Mouse (Mus musculus) lung, postnatal 0 days (tissue): Measurements from ENCODE around the gene Rap1b.

Experiments
- CTCF ChIP-seq: IDR thresholded peaks from 2 replicates; pipeline ENCODE4 v1.5.1; 2016; ENCODE audit warnings: antibody characterized with exemption, mild to moderate bottlenecking
- EP300 ChIP-seq: IDR thresholded peaks from 2 replicates; pipeline ENCODE4 v1.6.1; 2016; ENCODE audit warnings: antibody characterized with exemption, mild to moderate bottlenecking, control low read depth

DNA sequence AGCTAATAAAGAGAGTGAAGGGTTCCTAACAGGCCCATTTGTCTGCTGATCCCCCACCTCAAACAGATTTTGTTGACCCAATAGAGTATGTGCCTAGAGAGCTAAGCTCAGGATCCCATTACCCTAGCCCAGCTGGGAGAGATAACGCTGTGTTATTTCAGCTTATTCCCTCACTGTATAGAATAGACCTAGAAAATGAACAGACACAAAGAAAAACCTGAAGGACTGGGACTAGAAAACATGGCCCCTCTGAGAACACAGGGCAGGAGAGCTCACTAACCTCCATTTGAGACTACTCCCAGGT lies 71.1 kb downstream of the Rap1b start:
- TF ChIP-seq CTCF: no peak
- no peak for TF ChIP-seq EP300
